Mouse (Mus musculus) MEL (cell line): ENCODE measurements around the gene Tnrc6c. TPM values are rescaled to one million over a fixed set of nuclear protein-coding genes. Genes with fewer than 3 reads are reported as not detected.

Experiments
- DNase-seq: peaks from one replicate; pipeline ENCODE4 v3.0.0; 2011; ENCODE audit warnings: low read depth, low spot score
- H3K27ac ChIP-seq: 2 replicates; pipeline ENCODE4 v1.5.1; 2012; ENCODE audit warnings: low read depth, mild to moderate bottlenecking, control low read depth, low read length, moderate library complexity; ENCODE audit not compliant: control insufficient read depth
- H3K27me3 ChIP-seq, 2 experiments: fragments of 150-350 bp in 1 of 2; sonication (generic) in 1 of 2; 2 replicates each; pipeline ENCODE4 v1.6.1; 2012; ENCODE audit warnings: low read length in 2 of 2, mild to moderate bottlenecking in 2 of 2, improper control_type of control experiment in 1 of 2, moderate library complexity in 1 of 2; ENCODE audit not compliant: insufficient read depth in 2 of 2, control insufficient read depth in 1 of 2
- H3K36me3 ChIP-seq, 2 experiments: 2 replicates each; pipeline ENCODE4 v1.6.1; 2012 to 2014; ENCODE audit warnings: low read length in 2 of 2, improper control_type of control experiment in 1 of 2, inconsistent platforms in 1 of 2, mild to moderate bottlenecking in 1 of 2; ENCODE audit not compliant: insufficient read depth in 2 of 2, control insufficient read depth in 1 of 2
- H3K4me1 ChIP-seq, 2 experiments: fragments of 150-350 bp in 1 of 2; sonication (generic) in 1 of 2; 2 replicates each; pipeline ENCODE4 v1.6.1; 2012; ENCODE audit warnings: low read length in 2 of 2, improper control_type of control experiment in 1 of 2, mild to moderate bottlenecking in 1 of 2; ENCODE audit not compliant: insufficient read depth in 2 of 2, control insufficient read depth in 1 of 2
- H3K4me3 ChIP-seq, 2 experiments: fragments of 150-350 bp in 1 of 2; sonication (generic) in 1 of 2; 2 replicates each; pipeline ENCODE4 v1.5.1; 2012; ENCODE audit warnings: low read depth in 2 of 2, low read length in 2 of 2, mild to moderate bottlenecking in 2 of 2, moderate library complexity in 2 of 2, control low read depth in 1 of 2, improper control_type of control experiment in 1 of 2; ENCODE audit not compliant: control insufficient read depth in 1 of 2, insufficient read depth in 1 of 2
- H3K79me2 ChIP-seq: 2 replicates; pipeline ENCODE4 v1.6.1; 2012; ENCODE audit warnings: mild to moderate bottlenecking, low read length, moderate library complexity; ENCODE audit not compliant: control insufficient read depth, poor library complexity, insufficient read depth
- H3K9ac ChIP-seq: 2 replicates; pipeline ENCODE4 v1.6.1; 2012; ENCODE audit warnings: low read depth, mild to moderate bottlenecking, control low read depth, low read length, moderate library complexity; ENCODE audit not compliant: control insufficient read depth, poor library complexity, severe bottlenecking
- H3K9me3 ChIP-seq: fragments of 150-350 bp; sonication (generic); replicated peaks from 2 replicates; pipeline ENCODE4 v1.6.1; 2012; ENCODE audit warnings: mild to moderate bottlenecking, low read length, improper control_type of control experiment, moderate library complexity; ENCODE audit not compliant: insufficient read depth
- CHD1 ChIP-seq: IDR thresholded peaks from 2 replicates; pipeline ENCODE4 v1.6.1; 2012; ENCODE audit warnings: low read depth, mild to moderate bottlenecking, inconsistent platforms, low read length, improper control_type of control experiment
- CHD2 ChIP-seq: IDR thresholded peaks from 2 replicates; pipeline ENCODE4 v1.6.1; 2011; ENCODE audit warnings: low read length, improper control_type of control experiment
- CTCF ChIP-seq, 3 experiments: IDR thresholded peaks in 2 of 3; conservative IDR thresholded peaks in 1 of 3; 2 replicates each; pipeline ENCODE4 v1.5.1; 2011 to 2012; ENCODE audit warnings: low read length in 3 of 3, low read depth in 2 of 3, mild to moderate bottlenecking in 2 of 3, improper control_type of control experiment in 1 of 3, inconsistent platforms in 1 of 3, mixed read lengths in 1 of 3, moderate library complexity in 1 of 3; ENCODE audit not compliant: control insufficient read depth in 1 of 3, insufficient read depth in 1 of 3, poor library complexity in 1 of 3, severe bottlenecking in 1 of 3
- GABPA ChIP-seq: IDR thresholded peaks from 2 replicates; pipeline ENCODE4 v1.6.1; 2012; ENCODE audit warnings: low read depth, mild to moderate bottlenecking, inconsistent platforms, low read length, improper control_type of control experiment, moderate library complexity
- JUND ChIP-seq: IDR thresholded peaks from 2 replicates; pipeline ENCODE4 v1.6.1; 2011; ENCODE audit warnings: low read depth, mild to moderate bottlenecking, improper control_type of control experiment, low read length
- KAT2A ChIP-seq: conservative IDR thresholded peaks from 2 replicates; pipeline ENCODE4 v1.6.1; 2012; ENCODE audit warnings: low read depth, low read length, improper control_type of control experiment, inconsistent platforms
- MEF2A ChIP-seq: IDR thresholded peaks from 2 replicates; pipeline ENCODE4 v1.6.1; 2014; ENCODE audit warnings: low read depth, mild to moderate bottlenecking, inconsistent platforms, low read length, improper control_type of control experiment; ENCODE audit not compliant: poor library complexity, insufficient replicate concordance, severe bottlenecking; ENCODE audit errors: extremely low read depth
- MXI1 ChIP-seq: IDR thresholded peaks from 2 replicates; pipeline ENCODE4 v1.6.1; 2011; ENCODE audit warnings: mild to moderate bottlenecking, low read depth, low read length, improper control_type of control experiment
- MYB ChIP-seq: IDR thresholded peaks from 2 replicates; pipeline ENCODE4 v1.6.1; 2011; ENCODE audit warnings: mild to moderate bottlenecking, low read depth, low read length, improper control_type of control experiment
- RAD21 ChIP-seq: IDR thresholded peaks from 2 replicates; pipeline ENCODE4 v1.6.1; 2011; ENCODE audit warnings: mild to moderate bottlenecking, low read depth, low read length, improper control_type of control experiment
- RCOR1 ChIP-seq: IDR thresholded peaks from 2 replicates; pipeline ENCODE4 v1.6.1; 2012; ENCODE audit warnings: low read depth, mild to moderate bottlenecking, inconsistent platforms, low read length, improper control_type of control experiment
- UBTF ChIP-seq: IDR thresholded peaks from 2 replicates; pipeline ENCODE4 v1.6.1; 2012; ENCODE audit warnings: low read depth, mild to moderate bottlenecking, inconsistent platforms, low read length, improper control_type of control experiment, moderate library complexity, borderline replicate concordance; ENCODE audit not compliant: insufficient read depth
- ZMIZ1 ChIP-seq: IDR thresholded peaks from 2 replicates; pipeline ENCODE4 v1.6.1; 2012; ENCODE audit warnings: low read depth, mild to moderate bottlenecking, inconsistent platforms, low read length, improper control_type of control experiment, moderate library complexity
- polyA plus RNA-seq, 2 experiments: library from polyadenylated mRNA; stranded (reverse) in 1 of 2; unstranded in 1 of 2; fragments of >175 nt in 1 of 2; fragments of >200 nt in 1 of 2; gene quantifications; 2 replicates each; pipeline versions ENCODE4 v1.2.1 to v1.2.4; 2012; ENCODE audit warnings: low replicate concordance in 2 of 2, low read depth in 1 of 2; ENCODE audit not compliant: insufficient read length in 2 of 2, insufficient read depth in 1 of 2, missing spikeins in 1 of 2
- total RNA-seq: library from RNA; depleted of rRNA; stranded (reverse); fragments of 300-350 nt; gene quantifications from 2 replicates; pipeline ENCODE4 v1.2.3, GENCODE M21; 2012

The Tnrc6c gene
- total and polyA plus RNA-seq, 3 experiments: 16.0 to 19.1 TPM; not detected in 1

GRCm38 (mm10) chr11:117781993-117782704 lies 128.1 kb downstream of the Tnrc6c start, which contains the start of the genes Tmc8 and Tmc6 (continued):
- no peak for TF ChIP-seq MEF2A
- no peak; the same call in 1 of the 2 replicates for TF ChIP-seq KAT2A
- TF ChIP-seq MYB: no peak
- no peak for TF ChIP-seq JUND

- no peaks in the 10 kb centered on the region for H3K27me3 ChIP-seq
- peak overlapping the region; percentile 82 for H3K9ac ChIP-seq
- peaks cover 3 to 13% of the 10 kb centered on the region in 2 experiments; a peak in 2 of 4 replicates for H3K4me1 ChIP-seq
- peaks cover 33% of the 10 kb centered on the region for H3K79me2 ChIP-seq
- H3K4me3 ChIP-seq: peak overlapping the region; percentile 74 to 81
- H3K27ac ChIP-seq: peak overlapping the region; percentile 96
- TF ChIP-seq GABPA: no peak
- peak; percentile 12 for TF ChIP-seq MXI1
- no peaks in the 10 kb centered on the region for H3K9me3 ChIP-seq
- DNase-seq: peak; percentile 51
- H3K36me3 ChIP-seq: no peaks in the 10 kb centered on the region
Observed at GRCm38 (mm10) chr11:117782705-117783034, 128.6 kb downstream of the Tnrc6c start.

GRCm38 (mm10) chr11:117783089-117783488 lies 129.0 kb downstream of the Tnrc6c start:
- H3K4me1 ChIP-seq: peaks cover 3 to 13% of the 10 kb centered on the region in 2 experiments; a peak in 2 of 4 replicates
- peak overlapping the region; percentile 96 for H3K27ac ChIP-seq
- no peak for TF ChIP-seq CHD2
- peak in 2 of 3 experiments; percentile 62 to 83; a peak in 5 of 6 replicates for TF ChIP-seq CTCF (IDR thresholded peaks at IDR 0.05 in 2 of 3, conservative IDR thresholded peaks at IDR 0.05 in 1 of 3; ENCODE audit: control insufficient read depth in 1 of 3, insufficient read depth in 1 of 3, low read depth in 2 of 3, low read length in 3 of 3, poor library complexity in 1 of 3, severe bottlenecking in 1 of 3)
- no peak for TF ChIP-seq UBTF
- no peak for TF ChIP-seq CHD1
- TF ChIP-seq ZMIZ1: no peak
- no peak for TF ChIP-seq KAT2A
- peak; percentile 6 for TF ChIP-seq RAD21
- TF ChIP-seq RCOR1: no peak
- peaks cover 32% of the 10 kb centered on the region for H3K79me2 ChIP-seq
- no peaks in the 10 kb centered on the region for H3K9me3 ChIP-seq
- H3K4me3 ChIP-seq: peak overlapping the region; percentile 74 to 81
- H3K27me3 ChIP-seq: no peaks in the 10 kb centered on the region
- peak overlapping the region; percentile 82 for H3K9ac ChIP-seq
- H3K36me3 ChIP-seq: no peaks in the 10 kb centered on the region
- DNase-seq: peak; percentile 76
